In the genomic region with DNA sequence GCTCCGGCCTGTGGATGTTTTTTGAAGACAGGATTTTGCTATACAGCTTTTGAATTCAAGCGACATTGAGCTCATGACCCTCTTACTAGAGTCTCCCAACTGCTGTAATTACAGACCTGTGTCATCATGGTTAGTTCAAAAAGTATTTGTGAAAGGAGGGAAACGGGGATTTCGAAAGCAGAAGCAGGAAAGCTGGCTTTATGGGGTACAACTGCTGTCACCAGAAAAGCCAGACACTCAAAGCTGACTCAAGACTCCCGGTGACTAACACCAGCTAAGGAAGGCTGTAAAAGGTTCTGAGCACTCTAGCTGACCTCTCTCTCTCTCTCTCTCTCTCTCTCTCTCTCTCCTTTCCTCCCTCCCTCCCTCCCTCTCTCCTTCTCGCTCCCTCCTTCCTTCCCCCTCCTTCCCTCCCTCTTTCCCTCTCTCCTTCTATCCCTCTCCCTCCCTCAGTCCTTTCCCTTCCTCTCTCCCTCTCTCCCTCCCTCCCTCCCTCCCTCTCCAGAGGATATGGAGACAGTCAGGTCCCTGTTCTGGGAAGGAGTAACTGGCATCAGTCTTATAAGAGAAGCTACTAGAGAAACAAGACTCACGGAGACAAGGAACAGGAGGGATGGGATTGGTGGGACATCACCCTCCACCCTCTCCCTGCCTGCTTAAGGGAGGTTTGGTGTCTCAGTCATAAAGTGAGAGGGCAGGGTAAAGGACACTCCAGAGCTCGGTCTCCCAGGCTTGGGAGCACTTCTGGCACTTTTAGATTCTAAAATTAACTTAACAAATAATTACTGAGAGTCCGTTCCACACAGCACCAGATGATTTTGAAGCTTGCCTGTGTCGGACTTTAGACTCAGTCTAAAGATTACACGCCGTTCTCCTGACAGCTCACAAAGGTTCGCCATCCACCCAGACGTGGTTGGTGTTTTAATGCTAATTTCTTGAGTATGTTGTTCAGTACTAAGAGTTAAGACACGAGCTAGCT, we compare ENCODE assay signal across 12 mouse cellular contexts. TPM values are rescaled to one million over a fixed set of nuclear protein-coding genes. Genes with fewer than 3 reads are reported as not detected.
A peak's percentile ranks its signal among the peaks of the same experiment; 100 is the strongest.
DNase-seq lines count a peak whose midpoint lies in the region; ATAC-seq and TF ChIP-seq lines count a peak whose summit lies in the region.
"Had no signal": no experiment of that assay in that cellular context is flagged by ENCODE, and none has a peak within 500 bp of the region (broad histone marks: within the 10 kb centered on the region; RNA-seq: fewer than 3 reads in every experiment).

No protein-coding gene starts in this region.

- TF ChIP-seq POLR2A in lung, adult 2 months (IDR thresholded peaks at IDR 0.05; ENCODE audit: borderline replicate concordance, extremely low read depth, low read depth, low read length) = no peak

- H3K9me3 ChIP-seq in lung, postnatal 0 days (ENCODE audit: low read length) = no peaks in the 10 kb centered on the region
- H3K9me3 ChIP-seq: hindbrain, embryonic 13.5 days; limb, embryonic 10.5 days had no signal

- intact Hi-C loops in left cerebral cortex, postnatal 10 days (cut with DNase I) = no loop called here

- peak; percentile 56 for ATAC-seq in lung, postnatal 0 days
- ATAC-seq in common myeloid progenitor, adult 5-6 weeks (replicated peaks; ENCODE audit: low read depth, poor library complexity, severe bottlenecking) = peak; percentile 47
- ATAC-seq in frontal cortex, adult (ENCODE audit: low TSS enrichment) = no peak
- ATAC-seq: midbrain, embryonic 16.5 days had no signal

- no peak overlapping the region for H3K27ac ChIP-seq in lung, postnatal 0 days (ENCODE audit: low read length)
- H3K27ac ChIP-seq: hindbrain, embryonic 13.5 days; limb, embryonic 10.5 days had no signal

- peak; percentile 69 for DNase-seq in lung, postnatal 0 days (ENCODE audit: low spot score)
- DNase-seq in lung, adult 2 months = no peak
- peak; percentile 53 to 74 for DNase-seq in kidney, postnatal 25 days
- DNase-seq in urinary bladder, postnatal 4 days (ENCODE audit: low spot score in 2 of 2) = no peak
- no peak for DNase-seq in left cerebral cortex, postnatal 10 days (ENCODE audit: extremely low spot score in 1 of 2, low spot score in 2 of 2)
- DNase-seq: thymus, postnatal 36 days had no signal

- WGBS in lung, postnatal 0 days = 39% methylated on average over 15 of the region's 15 CpGs
- 43% methylated on average over 15 of the region's 15 CpGs for WGBS in lung, adult 2 months

- no peaks in the 10 kb centered on the region for H3K27me3 ChIP-seq in lung, postnatal 0 days (replicated peaks; ENCODE audit: insufficient read depth, low read length)

- no peak overlapping the region for H3K4me3 ChIP-seq in lung, postnatal 0 days (ENCODE audit: low read depth, low read length)
- no peak overlapping the region for H3K4me3 ChIP-seq in lung, adult 2 months (replicated peaks; ENCODE audit: extremely low read depth, low read depth, low read length)
- H3K4me3 ChIP-seq: heart, embryonic 12.5 days; hindbrain, embryonic 13.5 days; limb, embryonic 10.5 days had no signal

- no peak overlapping the region for H3K9ac ChIP-seq in lung, postnatal 0 days (replicated peaks; ENCODE audit: low read depth)
- H3K9ac ChIP-seq: heart, embryonic 12.5 days; hindbrain, embryonic 13.5 days had no signal

- no peaks in the 10 kb centered on the region for H3K4me1 ChIP-seq in lung, postnatal 0 days (ENCODE audit: insufficient read depth, low read depth, low read length)
- peaks cover 3% of the 10 kb centered on the region; the same call in 1 of the 2 replicates for H3K4me1 ChIP-seq in lung, adult 2 months (ENCODE audit: control insufficient read depth, insufficient read depth, low read length)

- H3K4me2 ChIP-seq in lung, postnatal 0 days (replicated peaks; ENCODE audit: low read depth, low read length) = 0 out of 2 replicates have a peak overlapping the region, but pooled peaks have one; percentile 19
- H3K4me2 ChIP-seq: heart, embryonic 12.5 days; hindbrain, embryonic 13.5 days had no signal

- H3K36me3 ChIP-seq in lung, postnatal 0 days (ENCODE audit: insufficient read depth, low read length) = no peaks in the 10 kb centered on the region
- H3K36me3 ChIP-seq: heart, embryonic 12.5 days; hindbrain, embryonic 13.5 days; limb, embryonic 10.5 days had no signal

- no peak for TF ChIP-seq EP300 in lung, postnatal 0 days (IDR thresholded peaks at IDR 0.05)

- no peak for TF ChIP-seq CTCF in lung, postnatal 0 days (IDR thresholded peaks at IDR 0.05)
- TF ChIP-seq CTCF in lung, adult 2 months (IDR thresholded peaks at IDR 0.05; ENCODE audit: insufficient read depth, low read length) = no peak

RNA-seq across cellular contexts. Expression of gene Ttc7, which starts 7.0 kb away (rescaled TPM):
- 14.2 and 16.4 TPM in 2 replicates for polyA plus RNA-seq in lung, postnatal 0 days (2015; fragmentation: Nextera tagmentation; extraction: Ambion mirVana)
- polyA plus RNA-seq in lung, adult 2 months (2012; rRNA removed) = 78.4 and 102 TPM in 2 replicates
- 42.8 and 78.2 TPM in 2 replicates for total RNA-seq in common myeloid progenitor, adult 5-6 weeks (2017)
- 10 to 100 TPM in 1 of 2 experiments, 1 to 10 TPM in 1; 6.7 to 10.8 TPM for total RNA-seq in left cerebral cortex, postnatal 10 days (2021)

RNA-seq across cellular contexts. Expression of gene Mcfd2, which starts 9.9 kb away (rescaled TPM):
- 132 and 145 TPM in 2 replicates for polyA plus RNA-seq in lung, postnatal 0 days (2015; fragmentation: Nextera tagmentation; extraction: Ambion mirVana)
- polyA plus RNA-seq in lung, adult 2 months (2012; rRNA removed) = 71.7 and 87.8 TPM in 2 replicates
- total RNA-seq in common myeloid progenitor, adult 5-6 weeks (2017) = 56.1 and 58.4 TPM in 2 replicates
- total RNA-seq in left cerebral cortex, postnatal 10 days (2021) = 10 to 100 TPM; 31.6 to 33.5 TPM

Comparison
In these comparisons a context has a peak if more than half of its experiments do, and no peak if none do; other contexts are left out.
1. DNase-seq: peak in lung, postnatal 0 days (single experiment) and kidney, postnatal 25 days (2 of 2); none in lung, adult 2 months (single experiment), urinary bladder, postnatal 4 days (0 of 2) and left cerebral cortex, postnatal 10 days (0 of 2).